Mouse (Mus musculus): ENCODE measurements around the gene Aarsd1. TPM values are rescaled to one million over a fixed set of nuclear protein-coding genes. Genes with fewer than 3 reads are reported as not detected.
"Not testable (repeated sequence)": the region's sequence is repeated elsewhere in the genome, so short reads cannot be mapped to it uniquely, and the experiment has no call there.

The Aarsd1 gene
- polyA plus RNA-seq, 1 experiment from 2014 or later = 45.4 TPM

- Histone ChIP-seq H3K9me3 (ENCODE audit: control insufficient read depth, low read length) (no peaks in the 10 kb centered on the region), H3K36me3 (ENCODE audit: control insufficient read depth, insufficient read depth, low read length) (peaks cover 22% of the 10 kb centered on the region), H3K9ac (ENCODE audit: low read length) (no peak overlapping the region), H3K4me1 (ENCODE audit: control insufficient read depth in 2 of 2, insufficient read depth in 2 of 2, low read length in 2 of 2) (peaks cover 0 to 14% of the 10 kb centered on the region in 2 experiments; a peak in 2 of 4 replicates), H3K27ac (replicated peaks in 1 of 2; ENCODE audit: control insufficient read depth in 1 of 2, insufficient read depth in 1 of 2, low read depth in 2 of 2, low read length in 2 of 2) (no peak overlapping the region), H3K27me3 (ENCODE audit: control insufficient read depth, insufficient read depth, low read length) (no peaks in the 10 kb centered on the region), H3K4me2 (ENCODE audit: low read length) (no peak overlapping the region), H3K4me3 (ENCODE audit: control insufficient read depth in 1 of 2, insufficient read depth in 1 of 2, low read depth in 1 of 2, low read length in 2 of 2) (no peak overlapping the region)
- no peak for ATAC-seq (ENCODE audit: insufficient number of reproducible peaks, insufficient read depth, low FRiP score, low read depth)
- 59% methylated on average over 6 of the region's 6 CpGs for WGBS
These were observed 1.6 kb upstream of the Aarsd1 start for GRCm38 (mm10) chr11:101418991-101419390.

GRCm38 (mm10) chr11:101416433-101417100 is 848 bp downstream of the Aarsd1 start:
- H3K27ac ChIP-seq (replicated peaks in 1 of 2; ENCODE audit: control insufficient read depth in 1 of 2, insufficient read depth in 1 of 2, low read depth in 2 of 2, low read length in 2 of 2) = peak overlapping the region; percentile 33 to 50; a peak in 3 of 4 replicates
- H3K4me3 ChIP-seq (ENCODE audit: control insufficient read depth in 1 of 2, insufficient read depth in 1 of 2, low read depth in 1 of 2, low read length in 2 of 2) = peak overlapping the region; percentile 82 to 95
- peaks cover 0 to 8% of the 10 kb centered on the region in 2 experiments; a peak in 2 of 4 replicates for H3K4me1 ChIP-seq (ENCODE audit: control insufficient read depth in 2 of 2, insufficient read depth in 2 of 2, low read length in 2 of 2)
- no peaks in the 10 kb centered on the region for H3K9me3 ChIP-seq (ENCODE audit: control insufficient read depth, low read length)
- peaks cover 38% of the 10 kb centered on the region for H3K36me3 ChIP-seq (ENCODE audit: control insufficient read depth, insufficient read depth, low read length)
- H3K9ac ChIP-seq (ENCODE audit: low read length) = peak overlapping the region; percentile 89
- ATAC-seq (ENCODE audit: insufficient number of reproducible peaks, insufficient read depth, low FRiP score, low read depth) = no peak
- H3K4me2 ChIP-seq (ENCODE audit: low read length) = peak overlapping the region; percentile 81
- 2% methylated on average over 11 of the region's 11 CpGs for WGBS
- H3K27me3 ChIP-seq (ENCODE audit: control insufficient read depth, insufficient read depth, low read length) = no peaks in the 10 kb centered on the region

GRCm38 (mm10) chr11:101415306-101415705 is 2.1 kb downstream of the Aarsd1 start:
- Histone ChIP-seq H3K27ac (replicated peaks in 1 of 2; ENCODE audit: control insufficient read depth in 1 of 2, insufficient read depth in 1 of 2, low read depth in 2 of 2, low read length in 2 of 2) (no peak overlapping the region), H3K4me3 (ENCODE audit: control insufficient read depth in 1 of 2, insufficient read depth in 1 of 2, low read depth in 1 of 2, low read length in 2 of 2) (no peak overlapping the region), H3K27me3 (ENCODE audit: control insufficient read depth, insufficient read depth, low read length) (no peaks in the 10 kb centered on the region), H3K4me2 (ENCODE audit: low read length) (no peak overlapping the region), H3K9ac (ENCODE audit: low read length) (no peak overlapping the region), H3K36me3 (ENCODE audit: control insufficient read depth, insufficient read depth, low read length) (peaks cover 40% of the 10 kb centered on the region), H3K9me3 (ENCODE audit: control insufficient read depth, low read length) (no peaks in the 10 kb centered on the region), H3K4me1 (ENCODE audit: control insufficient read depth in 2 of 2, insufficient read depth in 2 of 2, low read length in 2 of 2) (peaks cover 0 to 8% of the 10 kb centered on the region in 2 experiments; a peak in 2 of 4 replicates)
- 91% methylated on average over 2 of the region's 2 CpGs for WGBS
- ATAC-seq (ENCODE audit: insufficient number of reproducible peaks, insufficient read depth, low FRiP score, low read depth) = no peak

- H3K36me3 ChIP-seq (ENCODE audit: control insufficient read depth, insufficient read depth, low read length) = no peaks in the 10 kb centered on the region
- WGBS = 9% methylated on average over 8 of the region's 8 CpGs
- no peaks in the 10 kb centered on the region; a peak in 1 of 4 replicates for H3K4me1 ChIP-seq (ENCODE audit: control insufficient read depth in 2 of 2, insufficient read depth in 2 of 2, low read length in 2 of 2)
- no peak overlapping the region for H3K4me2 ChIP-seq (ENCODE audit: low read length)
- H3K9me3 ChIP-seq (ENCODE audit: control insufficient read depth, low read length) = no peaks in the 10 kb centered on the region
- H3K27me3 ChIP-seq (ENCODE audit: control insufficient read depth, insufficient read depth, low read length) = no peaks in the 10 kb centered on the region
- no peak overlapping the region for H3K4me3 ChIP-seq (ENCODE audit: control insufficient read depth in 1 of 2, insufficient read depth in 1 of 2, low read depth in 1 of 2, low read length in 2 of 2)
- H3K9ac ChIP-seq (ENCODE audit: low read length) = no peak overlapping the region
- no peak for ATAC-seq (ENCODE audit: insufficient number of reproducible peaks, insufficient read depth, low FRiP score, low read depth)
- H3K27ac ChIP-seq (replicated peaks in 1 of 2; ENCODE audit: control insufficient read depth in 1 of 2, insufficient read depth in 1 of 2, low read depth in 2 of 2, low read length in 2 of 2) = no peak overlapping the region
These were observed 22.3 kb downstream of the Aarsd1 start for GRCm38 (mm10) chr11:101395110-101395509.

- no peak for ATAC-seq (ENCODE audit: insufficient number of reproducible peaks, insufficient read depth, low FRiP score, low read depth)
- Histone ChIP-seq H3K4me2 (ENCODE audit: low read length) (no peak overlapping the region), H3K9ac (ENCODE audit: low read length) (no peak overlapping the region), H3K9me3 (ENCODE audit: control insufficient read depth, low read length) (no peaks in the 10 kb centered on the region), H3K4me3 (ENCODE audit: control insufficient read depth in 1 of 2, insufficient read depth in 1 of 2, low read depth in 1 of 2, low read length in 2 of 2) (no peak overlapping the region), H3K36me3 (ENCODE audit: control insufficient read depth, insufficient read depth, low read length) (no peaks in the 10 kb centered on the region), H3K27ac (replicated peaks in 1 of 2; ENCODE audit: control insufficient read depth in 1 of 2, insufficient read depth in 1 of 2, low read depth in 2 of 2, low read length in 2 of 2) (no peak overlapping the region), H3K4me1 (ENCODE audit: control insufficient read depth in 2 of 2, insufficient read depth in 2 of 2, low read length in 2 of 2) (no peaks in the 10 kb centered on the region), H3K27me3 (ENCODE audit: control insufficient read depth, insufficient read depth, low read length) (no peaks in the 10 kb centered on the region)
- WGBS = 25% methylated on average over 4 of the region's 4 CpGs
These were observed 35.6 kb downstream of the Aarsd1 start for GRCm38 (mm10) chr11:101381817-101382216.

- Histone ChIP-seq H3K36me3 (ENCODE audit: control insufficient read depth, insufficient read depth, low read length) (no peaks in the 10 kb centered on the region), H3K4me3 (ENCODE audit: control insufficient read depth in 1 of 2, insufficient read depth in 1 of 2, low read depth in 1 of 2, low read length in 2 of 2) (no peak overlapping the region), H3K4me1 (ENCODE audit: control insufficient read depth in 2 of 2, insufficient read depth in 2 of 2, low read length in 2 of 2) (no peaks in the 10 kb centered on the region), H3K27ac (replicated peaks in 1 of 2; ENCODE audit: control insufficient read depth in 1 of 2, insufficient read depth in 1 of 2, low read depth in 2 of 2, low read length in 2 of 2) (no peak overlapping the region), H3K9me3 (ENCODE audit: control insufficient read depth, low read length) (no peaks in the 10 kb centered on the region), H3K4me2 (ENCODE audit: low read length) (no peak overlapping the region), H3K27me3 (ENCODE audit: control insufficient read depth, insufficient read depth, low read length) (no peaks in the 10 kb centered on the region), H3K9ac (ENCODE audit: low read length) (no peak overlapping the region)
- WGBS = 73% methylated on average over 6 of the region's 6 CpGs
- ATAC-seq (ENCODE audit: insufficient number of reproducible peaks, insufficient read depth, low FRiP score, low read depth) = no peak
These were observed 38.5 kb downstream of the Aarsd1 start for GRCm38 (mm10) chr11:101378926-101379325.

- H3K9me3 ChIP-seq (ENCODE audit: control insufficient read depth, low read length); H3K4me2 ChIP-seq (ENCODE audit: low read length); H3K9ac ChIP-seq (ENCODE audit: low read length); H3K27me3 ChIP-seq (ENCODE audit: control insufficient read depth, insufficient read depth, low read length); H3K4me1 ChIP-seq (ENCODE audit: control insufficient read depth in 2 of 2, insufficient read depth in 2 of 2, low read length in 2 of 2); H3K27ac ChIP-seq (replicated peaks in 1 of 2; ENCODE audit: control insufficient read depth in 1 of 2, insufficient read depth in 1 of 2, low read depth in 2 of 2, low read length in 2 of 2); H3K36me3 ChIP-seq (ENCODE audit: control insufficient read depth, insufficient read depth, low read length); H3K4me3 ChIP-seq (ENCODE audit: control insufficient read depth in 1 of 2, insufficient read depth in 1 of 2, low read depth in 1 of 2, low read length in 2 of 2); ATAC-seq (ENCODE audit: insufficient number of reproducible peaks, insufficient read depth, low FRiP score, low read depth): not testable (repeated sequence)
- WGBS = 79% methylated on average over 8 of the region's 8 CpGs
These were observed 39.2 kb downstream of the Aarsd1 start for GRCm38 (mm10) chr11:101378196-101378595.

- no peak for ATAC-seq (ENCODE audit: insufficient number of reproducible peaks, insufficient read depth, low FRiP score, low read depth)
These were observed 42.9 kb downstream of the Aarsd1 start for GRCm38 (mm10) chr11:101374421-101374938.

More at GRCm38 (mm10) chr11:101374421-101374938, 42.9 kb downstream of the Aarsd1 start:
- Histone ChIP-seq H3K4me1 (ENCODE audit: control insufficient read depth in 2 of 2, insufficient read depth in 2 of 2, low read length in 2 of 2) (no peaks in the 10 kb centered on the region), H3K36me3 (ENCODE audit: control insufficient read depth, insufficient read depth, low read length) (no peaks in the 10 kb centered on the region), H3K9me3 (ENCODE audit: control insufficient read depth, low read length) (no peaks in the 10 kb centered on the region), H3K4me2 (ENCODE audit: low read length) (no peak overlapping the region), H3K27ac (replicated peaks in 1 of 2; ENCODE audit: control insufficient read depth in 1 of 2, insufficient read depth in 1 of 2, low read depth in 2 of 2, low read length in 2 of 2) (no peak overlapping the region), H3K27me3 (ENCODE audit: control insufficient read depth, insufficient read depth, low read length) (no peaks in the 10 kb centered on the region), H3K9ac (ENCODE audit: low read length) (no peak overlapping the region), H3K4me3 (ENCODE audit: control insufficient read depth in 1 of 2, insufficient read depth in 1 of 2, low read depth in 1 of 2, low read length in 2 of 2) (no peak overlapping the region)
- 64% methylated on average over 7 of the region's 7 CpGs for WGBS

Measured in heart, embryonic 14.5 days (tissue).